Mouse (Mus musculus) CD4-positive, CD25-positive, alpha-beta regulatory T cell, adult 4 months (primary cell): ENCODE data around the gene Lrrc26. TPM values are rescaled to one million over a fixed set of nuclear protein-coding genes. Genes with fewer than 3 reads are reported as not detected.

Experiments used
- ATAC-seq: one replicate; pipeline ENCODE4 v1.8.0; 2017
- polyA plus RNA-seq, 2 experiments: library from polyadenylated mRNA; unstranded; fragments of 100-300 nt; shearing (Covaris generic); gene quantifications; one replicate each; pipeline ENCODE4 v1.2.1; 2017

Gene Lrrc26
- polyA plus RNA-seq, 2 experiments from 2014 or later, result not detected

- ATAC-seq, result no peak
Measured at GRCm38 (mm10) chr2:25303452-25303851, 13.7 kb downstream of the Lrrc26 start.

DNA sequence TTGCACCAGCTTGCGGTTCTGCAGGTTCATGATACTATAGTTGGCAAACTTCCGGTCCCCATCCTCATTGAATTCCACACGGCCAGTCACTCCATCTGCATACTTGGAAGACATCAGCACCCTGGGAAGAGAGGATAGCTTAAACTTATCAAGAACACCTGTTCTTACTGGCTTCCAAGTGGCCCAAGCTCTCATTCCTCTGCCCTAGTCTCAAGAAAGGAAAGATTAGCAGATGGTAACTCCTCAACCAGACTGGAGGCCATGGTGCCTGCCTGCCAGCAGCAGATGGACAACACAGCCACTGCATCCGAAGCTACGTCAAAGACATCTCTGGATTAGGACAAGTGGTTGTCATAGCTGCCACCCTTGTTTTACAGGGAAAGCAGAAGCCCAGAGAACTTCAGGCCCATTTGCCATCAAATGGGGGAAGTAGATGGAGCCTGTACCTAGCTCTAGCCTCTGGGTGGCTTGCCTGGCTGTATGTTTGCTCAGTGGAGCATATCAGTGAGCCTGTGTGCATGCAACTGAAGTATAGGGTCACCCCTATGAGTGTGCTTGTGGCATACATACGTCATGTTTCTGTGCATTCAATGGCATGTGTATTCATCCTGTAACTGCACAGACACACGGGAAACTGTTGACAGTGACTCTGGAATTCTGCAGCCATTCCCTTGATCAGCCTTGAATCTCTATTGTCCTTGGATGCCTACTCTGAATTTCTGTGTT lies 14.4 kb downstream of the Lrrc26 start:
- no peak for ATAC-seq

DNA sequence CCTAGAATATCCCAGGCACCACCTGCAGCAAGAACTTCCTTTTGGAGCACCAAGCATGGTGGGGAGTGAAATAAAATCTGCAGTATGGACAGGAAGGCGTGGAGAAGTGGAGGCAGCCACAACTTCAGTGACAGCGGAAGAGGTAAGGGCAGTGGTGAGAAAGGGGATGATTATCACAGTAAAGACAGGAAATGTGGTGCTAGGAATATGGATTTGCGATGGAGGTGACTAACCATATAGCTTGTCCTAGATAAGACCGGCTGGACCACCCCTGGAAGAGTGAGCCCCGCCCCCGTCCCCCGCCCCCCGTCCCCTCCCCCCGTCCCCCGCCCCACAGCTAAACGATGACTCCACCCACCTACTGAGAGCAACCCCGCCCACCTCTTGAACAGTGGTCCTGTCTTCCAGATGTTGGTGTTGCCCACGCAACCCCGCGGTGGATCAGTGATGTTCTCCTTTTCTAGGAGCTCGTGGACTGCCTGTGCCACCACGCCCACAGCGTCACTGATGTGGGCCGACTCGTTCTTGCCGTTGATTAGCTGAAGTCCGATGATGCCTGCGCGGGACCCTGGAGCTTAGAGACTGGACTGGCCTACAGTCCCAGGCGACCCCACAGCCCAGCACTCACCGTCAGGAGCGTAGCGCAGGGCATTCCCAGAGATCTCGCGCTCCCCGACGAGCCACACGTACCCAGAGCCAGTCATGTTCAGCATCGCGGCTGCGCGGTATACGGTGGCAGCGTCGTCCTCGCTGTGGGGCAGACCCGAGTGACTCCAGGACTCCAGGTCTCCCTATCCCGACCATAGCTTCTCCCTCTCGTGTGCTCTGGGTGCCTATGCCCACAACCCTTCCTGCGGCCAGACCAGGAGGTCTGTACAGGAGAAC lies 15.2 kb downstream of the Lrrc26 start:
- ATAC-seq, result peak; percentile 68

GRCm38 (mm10) chr2:25305587-25306359 lies 16.1 kb downstream of the Lrrc26 start:
- ATAC-seq, result no peak

DNA sequence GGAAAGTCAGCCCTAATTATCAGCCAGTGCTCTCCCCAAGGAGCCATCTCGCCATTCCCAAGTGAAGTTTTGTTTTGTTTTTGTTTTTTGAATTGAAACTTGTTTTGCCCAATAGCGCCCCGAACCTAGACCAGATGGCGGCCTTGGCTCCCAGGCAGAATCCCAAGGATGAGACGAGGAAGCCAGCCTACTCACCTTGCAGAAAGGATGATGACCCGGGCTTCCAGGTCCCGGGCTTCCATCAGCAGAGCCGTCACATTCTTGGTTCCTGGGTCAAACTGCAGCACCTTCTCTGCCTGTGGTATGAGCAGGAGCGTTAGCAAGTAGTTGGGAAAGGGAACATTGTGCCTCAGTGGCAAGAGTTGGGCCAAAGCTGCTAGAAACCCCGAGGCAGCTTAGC lies 20.5 kb downstream of the Lrrc26 start:
- ATAC-seq, result no peak

DNA sequence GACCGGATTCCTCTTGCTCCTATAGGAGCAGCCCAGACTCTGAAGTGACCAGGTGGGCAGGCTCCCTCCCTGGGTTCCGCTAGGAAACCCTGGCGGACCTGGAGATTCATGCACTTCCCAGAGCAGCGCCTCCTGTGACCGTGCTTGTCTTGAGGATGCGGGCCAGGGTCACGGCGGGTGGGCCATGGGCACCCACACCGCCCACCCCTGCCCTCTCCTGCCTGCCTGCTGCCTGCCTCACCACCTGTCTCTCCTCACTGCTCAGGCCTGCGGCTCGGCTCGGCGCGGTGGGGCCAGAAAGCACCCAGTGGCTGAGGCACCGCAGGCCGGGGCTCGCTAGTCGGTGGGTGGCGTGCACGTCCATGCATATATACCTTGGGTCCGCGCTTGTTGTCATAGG lies 21.3 kb downstream of the Lrrc26 start:
- ATAC-seq, result no peak

DNA sequence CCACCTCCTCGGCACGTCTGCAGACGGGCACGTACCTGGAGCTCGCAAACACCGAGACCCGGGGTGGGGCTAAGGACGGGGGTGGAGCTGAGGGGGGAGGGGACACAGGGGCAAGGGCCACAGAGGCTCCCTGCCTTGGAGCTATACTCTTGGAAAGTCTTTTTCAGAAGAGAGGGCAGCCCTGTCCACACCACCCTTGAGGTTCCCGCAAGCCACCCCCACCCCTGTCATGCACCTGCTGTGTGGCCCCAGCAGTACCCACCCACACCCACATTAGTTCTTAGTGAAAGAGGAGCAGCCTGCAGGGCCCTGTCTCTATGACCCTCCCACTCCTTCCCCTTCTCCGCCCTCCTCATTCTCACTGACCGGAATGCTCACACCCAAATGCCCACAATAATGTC lies 21.8 kb downstream of the Lrrc26 start:
- ATAC-seq, result no peak

- no peak for ATAC-seq
Measured at GRCm38 (mm10) chr2:25318119-25318966, 28.6 kb downstream of the Lrrc26 start.

GRCm38 (mm10) chr2:25318971-25319773 lies 29.5 kb downstream of the Lrrc26 start, which contains the start of gene Grin1:
Gene Grin1 (minus strand): TSS chr2:25319187.
- no peak for ATAC-seq

DNA sequence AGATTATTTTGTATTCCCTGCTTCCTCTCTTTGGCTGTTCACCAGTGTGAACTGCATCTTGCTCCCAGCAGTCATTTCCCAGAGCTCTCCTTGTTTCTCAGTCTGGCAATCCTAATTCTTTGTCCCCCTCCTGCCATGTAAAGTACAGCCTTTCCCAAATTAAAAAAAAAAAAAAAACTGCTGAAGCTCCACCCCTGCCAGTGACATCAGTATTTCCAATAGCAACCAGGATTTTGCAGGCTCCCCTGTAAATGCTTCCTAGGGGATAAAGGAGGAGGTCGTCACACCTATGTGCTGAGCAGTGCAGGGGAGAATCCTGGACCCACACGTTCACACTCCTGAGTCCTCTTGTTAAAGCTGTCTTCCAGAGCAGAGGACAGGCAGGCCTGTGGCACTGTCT lies 30.4 kb downstream of the Lrrc26 start:
- no peak for ATAC-seq

DNA sequence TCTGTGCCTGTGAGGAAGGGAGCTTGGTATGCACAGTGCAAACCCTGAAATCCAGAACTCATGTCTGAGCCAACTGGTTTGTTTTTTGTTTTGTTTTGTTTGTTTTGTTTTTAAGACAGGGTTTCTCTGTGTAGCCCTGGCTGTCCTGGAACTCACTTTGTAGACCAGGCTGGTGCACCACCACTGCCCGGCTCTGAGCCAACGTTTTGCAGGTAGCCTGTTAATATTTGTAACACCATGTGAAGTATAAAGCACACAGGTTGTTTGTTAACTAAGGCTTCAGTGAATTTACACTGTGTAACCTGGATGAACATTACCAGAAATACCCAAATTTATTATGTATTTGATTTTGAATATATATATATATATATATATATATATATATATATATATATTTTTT lies 36.3 kb downstream of the Lrrc26 start:
- ATAC-seq, result no peak

GRCm38 (mm10) chr2:25328440-25328839 lies 38.7 kb downstream of the Lrrc26 start:
- no peak for ATAC-seq

DNA sequence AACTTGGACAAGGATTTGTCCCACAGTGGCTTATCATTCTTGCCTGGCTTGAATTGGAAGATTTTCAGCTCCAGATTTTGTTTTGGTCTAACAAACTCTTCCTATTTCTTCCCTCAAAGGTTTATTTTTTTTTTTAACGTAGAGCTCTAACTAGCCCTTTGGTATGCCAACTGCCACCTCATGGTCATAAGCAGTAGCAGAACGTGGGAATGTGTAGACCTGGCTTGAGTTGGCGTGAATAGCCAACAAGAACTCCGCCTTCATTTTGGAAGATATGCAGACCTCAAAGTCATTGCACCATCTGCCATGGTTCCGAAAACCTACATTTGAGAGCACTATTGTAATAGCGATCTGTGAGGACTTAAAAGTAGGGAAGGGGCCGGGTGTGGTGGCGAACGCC lies 41.8 kb downstream of the Lrrc26 start:
- ATAC-seq, result no peak

DNA sequence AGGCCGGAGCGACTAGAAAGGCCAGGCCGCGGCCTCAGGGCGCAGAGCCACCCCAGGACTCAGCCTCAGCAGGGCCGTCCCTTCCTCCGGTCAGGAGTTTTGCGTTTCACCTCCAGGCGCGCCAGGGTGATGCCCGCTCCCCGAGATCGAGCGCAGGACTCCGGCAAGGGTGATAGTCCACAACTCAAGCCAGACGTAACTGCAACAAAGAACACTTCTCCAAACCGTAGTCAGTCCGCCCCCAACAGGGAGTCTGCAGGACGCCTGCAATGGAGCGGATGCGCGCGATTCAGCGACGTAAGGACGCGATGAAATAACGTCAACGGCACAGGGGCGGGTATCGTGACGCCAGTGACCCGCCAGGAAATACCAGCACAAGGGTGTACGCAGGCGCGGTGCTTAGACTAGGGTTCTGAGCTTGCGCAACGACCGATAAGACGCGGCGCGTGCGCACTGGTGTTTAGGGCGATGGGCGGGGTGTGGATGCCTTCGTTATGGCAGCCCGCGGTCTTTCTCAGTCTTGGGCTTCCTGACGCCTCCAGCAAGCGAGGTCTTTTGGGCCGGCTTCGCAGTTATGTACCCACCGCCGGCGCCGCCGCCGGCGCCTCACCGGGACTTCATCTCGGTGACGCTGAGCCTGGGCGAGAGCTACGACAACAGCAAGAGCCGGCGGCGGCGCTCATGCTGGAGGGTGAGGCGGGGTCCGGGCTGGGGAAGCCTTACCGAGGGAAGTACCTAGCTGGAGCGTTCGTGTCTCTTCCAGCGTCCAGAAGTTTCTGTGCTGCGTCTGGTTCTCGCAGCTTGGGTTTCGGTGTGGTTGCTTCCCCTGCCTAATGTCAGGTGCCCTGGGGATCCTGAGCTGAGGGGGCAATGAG lies 42.8 kb downstream of the Lrrc26 start, which contains the start of gene Man1b1:
Man1b1 (plus strand) TSS at position 53 of the 875 bp plus-strand sequence.
- ATAC-seq, result peak; percentile 98

DNA sequence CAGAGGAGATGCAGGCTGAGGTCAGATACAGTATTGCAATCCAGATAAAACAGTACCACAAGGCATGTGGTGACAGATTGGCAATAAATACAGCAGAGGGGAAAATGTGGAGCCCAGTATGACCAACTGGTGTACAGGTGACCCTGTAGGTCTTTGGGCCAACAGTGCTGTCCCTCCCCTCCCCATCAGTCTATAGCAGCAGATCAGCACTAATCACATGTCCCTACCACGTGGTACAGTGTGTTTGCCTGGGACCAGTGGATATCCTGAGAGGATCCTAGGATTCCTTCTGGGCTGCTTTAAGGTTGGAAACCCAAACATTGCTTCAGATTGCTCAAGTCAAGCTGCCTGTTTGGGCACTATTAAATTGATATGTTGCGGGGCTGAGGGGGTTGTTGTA lies 43.9 kb downstream of the Lrrc26 start:
- no peak for ATAC-seq

GRCm38 (mm10) chr2:25338303-25338702 lies 48.6 kb downstream of the Lrrc26 start:
- no peak for ATAC-seq
